Mouse (Mus musculus) CH12.LX (cell line): ENCODE data around the gene Fbxl3. TPM values are rescaled to one million over a fixed set of nuclear protein-coding genes. Genes with fewer than 3 reads are reported as not detected.

Experiments
- DNase-seq: peaks from one replicate; pipeline ENCODE4 v3.0.0-alpha.2; 2013; ENCODE audit errors: extremely low read depth
- H3K27ac ChIP-seq: 2 replicates; pipeline ENCODE4 v1.5.1; 2012; ENCODE audit warnings: low read depth, mild to moderate bottlenecking, control low read depth, moderate library complexity; ENCODE audit not compliant: insufficient read depth
- H3K27me3 ChIP-seq: replicated peaks from 2 replicates; pipeline ENCODE3; 2012; ENCODE audit warnings: inconsistent platforms
- H3K36me3 ChIP-seq, 2 experiments: replicated peaks in 1 of 2; 2 replicates each; pipeline versions ENCODE3 to v1.6.1; 2012; ENCODE audit warnings: inconsistent platforms in 1 of 2, low read length in 1 of 2, mild to moderate bottlenecking in 1 of 2, mixed read lengths in 1 of 2, moderate library complexity in 1 of 2; ENCODE audit not compliant: control insufficient read depth in 1 of 2, insufficient read depth in 1 of 2
- H3K4me1 ChIP-seq, 2 experiments: 2 replicates each; pipeline ENCODE4 v1.6.1; 2012; ENCODE audit warnings: inconsistent platforms in 1 of 2, moderate library complexity in 1 of 2; ENCODE audit not compliant: insufficient read depth in 2 of 2, control insufficient read depth in 1 of 2
- H3K4me2 ChIP-seq: 2 replicates; pipeline ENCODE4 v1.6.1; 2012; ENCODE audit warnings: low read depth, mild to moderate bottlenecking, control low read depth; ENCODE audit not compliant: poor library complexity, insufficient read depth, severe bottlenecking
- H3K4me3 ChIP-seq, 3 experiments: fragments of 150-350 bp in 1 of 3; sonication (generic) in 1 of 3; replicated peaks in 1 of 3; 2 replicates each; pipeline versions ENCODE3 to v1.5.1; 2011 to 2012; ENCODE audit warnings: low read depth in 2 of 3, low read length in 2 of 3, mild to moderate bottlenecking in 2 of 3, moderate library complexity in 2 of 3, control low read depth in 1 of 3, improper control_type of control experiment in 1 of 3, inconsistent platforms in 1 of 3, mixed read lengths in 1 of 3; ENCODE audit not compliant: poor library complexity in 1 of 3
- H3K79me2 ChIP-seq: replicated peaks from 2 replicates; pipeline ENCODE4 v1.6.1; 2012; ENCODE audit warnings: mild to moderate bottlenecking, moderate library complexity; ENCODE audit not compliant: control insufficient read depth, poor library complexity, insufficient read depth, severe bottlenecking; ENCODE audit errors: extremely low read depth
- H3K9ac ChIP-seq: 2 replicates; pipeline ENCODE4 v1.6.1; 2012; ENCODE audit warnings: low read depth, mild to moderate bottlenecking, control low read depth, moderate library complexity; ENCODE audit not compliant: insufficient read depth
- H3K9me3 ChIP-seq: replicated peaks from 2 replicates; pipeline ENCODE3; 2012; ENCODE audit warnings: low read length, inconsistent platforms, mixed read lengths
- BHLHE40 ChIP-seq: IDR thresholded peaks from 2 replicates; pipeline ENCODE4 v1.6.1; 2011; ENCODE audit warnings: mild to moderate bottlenecking, low read depth, low read length, improper control_type of control experiment
- CHD1 ChIP-seq: IDR thresholded peaks from 2 replicates; pipeline ENCODE4 v1.6.1; 2012; ENCODE audit warnings: low read depth, low read length, improper control_type of control experiment, inconsistent platforms
- CHD2 ChIP-seq: IDR thresholded peaks from 2 replicates; pipeline ENCODE4 v1.6.1; 2011; ENCODE audit warnings: low read length, improper control_type of control experiment
- CTCF ChIP-seq, 2 experiments: IDR thresholded peaks in 1 of 2; conservative IDR thresholded peaks in 1 of 2; 2 replicates each; pipeline ENCODE4 v1.5.1; 2011 to 2012; ENCODE audit warnings: low read depth in 2 of 2, low read length in 2 of 2, improper control_type of control experiment in 1 of 2, inconsistent platforms in 1 of 2, mild to moderate bottlenecking in 1 of 2, moderate library complexity in 1 of 2
- ELF1 ChIP-seq: IDR thresholded peaks from 2 replicates; pipeline ENCODE4 v1.6.1; 2014; ENCODE audit warnings: low read depth, mild to moderate bottlenecking, inconsistent platforms, low read length, improper control_type of control experiment
- EP300 ChIP-seq: IDR thresholded peaks from 2 replicates; pipeline ENCODE4 v1.6.1; 2011; ENCODE audit warnings: low read length, improper control_type of control experiment
- ETS1 ChIP-seq: conservative IDR thresholded peaks from 2 replicates; pipeline ENCODE4 v1.6.1; 2012; ENCODE audit warnings: low read depth, mild to moderate bottlenecking, inconsistent platforms, low read length, improper control_type of control experiment, moderate library complexity
- GABPA ChIP-seq: IDR thresholded peaks from 2 replicates; pipeline ENCODE4 v1.6.1; 2012; ENCODE audit warnings: low read depth, low read length, improper control_type of control experiment, inconsistent platforms; ENCODE audit not compliant: insufficient replicate concordance
- HCFC1 ChIP-seq: IDR thresholded peaks from 2 replicates; pipeline ENCODE4 v1.6.1; 2012; ENCODE audit warnings: low read depth, mild to moderate bottlenecking, inconsistent platforms, low read length, improper control_type of control experiment
- IRF4 ChIP-seq: IDR thresholded peaks from 2 replicates; pipeline ENCODE4 v1.6.1; 2014; ENCODE audit warnings: low read depth, mild to moderate bottlenecking, inconsistent platforms, low read length, improper control_type of control experiment
- JUND ChIP-seq: conservative IDR thresholded peaks from 2 replicates; pipeline ENCODE4 v1.6.1; 2011; ENCODE audit warnings: low read depth, low read length, improper control_type of control experiment
- KAT2A ChIP-seq: IDR thresholded peaks from 2 replicates; pipeline ENCODE4 v1.6.1; 2012; ENCODE audit warnings: low read length, improper control_type of control experiment, inconsistent platforms; ENCODE audit not compliant: insufficient replicate concordance
- MAFK ChIP-seq: IDR thresholded peaks from 2 replicates; pipeline ENCODE4 v1.6.1; 2011; ENCODE audit warnings: low read length, improper control_type of control experiment; ENCODE audit not compliant: insufficient replicate concordance
- MEF2A ChIP-seq: IDR thresholded peaks from 2 replicates; pipeline ENCODE4 v1.6.1; 2014; ENCODE audit warnings: low read depth, mild to moderate bottlenecking, inconsistent platforms, low read length, improper control_type of control experiment, borderline replicate concordance
- MXI1 ChIP-seq: IDR thresholded peaks from 2 replicates; pipeline ENCODE4 v1.6.1; 2011; ENCODE audit warnings: mild to moderate bottlenecking, low read depth, low read length, improper control_type of control experiment
- MYC ChIP-seq: IDR thresholded peaks from 2 replicates; pipeline ENCODE4 v1.6.1; 2011; ENCODE audit warnings: low read depth, mild to moderate bottlenecking, improper control_type of control experiment, low read length
- NRF1 ChIP-seq: IDR thresholded peaks from 2 replicates; pipeline ENCODE4 v1.6.1; 2014; ENCODE audit warnings: low read depth, mild to moderate bottlenecking, inconsistent platforms, low read length, improper control_type of control experiment, moderate library complexity
- PAX5 ChIP-seq: IDR thresholded peaks from 2 replicates; pipeline ENCODE4 v1.6.1; 2012; ENCODE audit warnings: low read length, inconsistent platforms, mixed read lengths
- POLR2AphosphoS2 ChIP-seq: IDR thresholded peaks from 2 replicates; pipeline ENCODE4 v1.6.1; 2011; ENCODE audit warnings: low read depth, low read length, improper control_type of control experiment
- RAD21 ChIP-seq: IDR thresholded peaks from 2 replicates; pipeline ENCODE4 v1.6.1; 2011; ENCODE audit warnings: low read depth, mild to moderate bottlenecking, low read length, improper control_type of control experiment, moderate library complexity
- RCOR1 ChIP-seq: conservative IDR thresholded peaks from 2 replicates; pipeline ENCODE4 v1.6.1; 2012; ENCODE audit warnings: low read depth, mild to moderate bottlenecking, inconsistent platforms, low read length, improper control_type of control experiment
- SIN3A ChIP-seq: IDR thresholded peaks from 2 replicates; pipeline ENCODE4 v1.6.1; 2012; ENCODE audit warnings: low read length, improper control_type of control experiment, inconsistent platforms
- TBP ChIP-seq: conservative IDR thresholded peaks from 2 replicates; pipeline ENCODE4 v1.6.1; 2011; ENCODE audit warnings: low read depth, low read length, improper control_type of control experiment
- UBTF ChIP-seq: IDR thresholded peaks from 2 replicates; pipeline ENCODE4 v1.6.1; 2012; ENCODE audit warnings: low read depth, mild to moderate bottlenecking, inconsistent platforms, low read length, improper control_type of control experiment, moderate library complexity
- USF1 ChIP-seq: IDR thresholded peaks from 2 replicates; pipeline ENCODE4 v1.6.1; 2014; ENCODE audit warnings: low read depth, mild to moderate bottlenecking, inconsistent platforms, low read length, improper control_type of control experiment
- USF2 ChIP-seq: conservative IDR thresholded peaks from 2 replicates; pipeline ENCODE4 v1.6.1; 2011; ENCODE audit warnings: low read depth, low read length, improper control_type of control experiment
- ZC3H11A ChIP-seq: IDR thresholded peaks from 2 replicates; pipeline ENCODE4 v1.6.1; 2012; ENCODE audit warnings: low read depth, mild to moderate bottlenecking, inconsistent platforms, low read length, improper control_type of control experiment
- ZMIZ1 ChIP-seq: IDR thresholded peaks from 2 replicates; pipeline ENCODE4 v1.6.1; 2012; ENCODE audit warnings: low read depth, mild to moderate bottlenecking, inconsistent platforms, low read length, improper control_type of control experiment
- ZNF384 ChIP-seq: IDR thresholded peaks from 2 replicates; pipeline ENCODE4 v1.6.1; 2012; ENCODE audit warnings: low read depth, low read length, improper control_type of control experiment, inconsistent platforms
- dilution Hi-C: fragments of 300-500 bp; cut with MboI; formaldehyde crosslinking; loops from 2 replicates; pipeline ENCODE4 v1.14.3; 2020; ENCODE audit warnings: low sequenced_read_pairs; ENCODE audit not compliant: extremely low pct_unique_long_range_greater_than_20kb, extremely low pct_ligation_motif_present
- in situ Hi-C: fragments of 300-500 bp; cut with MboI; formaldehyde crosslinking; loops from 3 replicates; pipeline ENCODE4 v1.14.3; 2019; ENCODE audit warnings: low sequenced_read_pairs, low pct_ligation_motif_present, low pct_unique_long_range_greater_than_20kb, mixed read lengths
- polyA plus RNA-seq: library from polyadenylated mRNA; unstranded; fragments of >175 nt; gene quantifications from 2 replicates; pipeline ENCODE4 v1.2.1, GENCODE M21; 2012; ENCODE audit warnings: low read depth; ENCODE audit not compliant: insufficient read length
- total RNA-seq, 2 experiments: library from RNA; depleted of rRNA; stranded (reverse); fragments of 300-350 nt in 1 of 2; fragments of >200 nt in 1 of 2; gene quantifications; 2 replicates each; pipeline ENCODE4 v1.2.3; 2012 to 2014

Gene Fbxl3
- total and polyA plus RNA-seq, 3 experiments: 22.6 to 43.3 (median 37.5) TPM

DNA sequence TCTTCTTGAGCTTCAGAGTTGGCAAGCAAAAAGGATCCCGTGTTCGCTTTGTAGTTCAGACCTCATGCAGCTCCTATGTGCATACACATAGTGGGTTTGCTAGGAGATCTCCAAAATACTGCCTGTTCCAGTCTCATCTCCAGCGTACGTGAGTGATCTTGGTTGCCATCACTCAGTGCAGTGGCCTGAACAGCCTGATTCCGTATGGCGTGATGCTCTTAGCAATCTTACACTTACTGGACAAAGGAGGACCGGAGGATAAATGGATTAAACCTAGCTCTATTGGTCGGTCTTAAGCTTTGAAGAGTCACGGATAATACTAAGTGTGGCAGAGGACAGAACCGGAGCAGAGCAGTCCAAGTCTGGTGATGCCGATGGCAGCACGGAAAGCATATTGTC lies 29.9 kb downstream of the Fbxl3 start:
- no peak for DNase-seq
- Histone ChIP-seq H3K4me1 (peaks cover 3 to 23% of the 10 kb centered on the region in 2 experiments; a peak in 3 of 4 replicates), H3K36me3 (peaks cover 24 to 26% of the 10 kb centered on the region in 2 experiments), H3K4me2 (peak overlapping the region; percentile 37), H3K9me3 (no peaks in the 10 kb centered on the region), H3K27ac (peak overlapping the region; percentile 41; the same call in 1 of the 2 replicates), H3K27me3 (no peaks in the 10 kb centered on the region), H3K4me3 (peak overlapping the region in 2 of 3 experiments; percentile 34 to 86), H3K9ac (peak overlapping the region; percentile 58), H3K79me2 (peaks cover 7% of the 10 kb centered on the region)
- dilution Hi-C loops (no loop called here), in situ Hi-C loops (loop anchor here (5.0 to 25.0 kb wide), 2 partner anchors 468 to 618 kb away; no protein-coding TSS in a partner anchor)
- TF ChIP-seq RCOR1 (no peak), USF2 (no peak), HCFC1 (no peak), ETS1 (no peak), MAFK (no peak)

DNA sequence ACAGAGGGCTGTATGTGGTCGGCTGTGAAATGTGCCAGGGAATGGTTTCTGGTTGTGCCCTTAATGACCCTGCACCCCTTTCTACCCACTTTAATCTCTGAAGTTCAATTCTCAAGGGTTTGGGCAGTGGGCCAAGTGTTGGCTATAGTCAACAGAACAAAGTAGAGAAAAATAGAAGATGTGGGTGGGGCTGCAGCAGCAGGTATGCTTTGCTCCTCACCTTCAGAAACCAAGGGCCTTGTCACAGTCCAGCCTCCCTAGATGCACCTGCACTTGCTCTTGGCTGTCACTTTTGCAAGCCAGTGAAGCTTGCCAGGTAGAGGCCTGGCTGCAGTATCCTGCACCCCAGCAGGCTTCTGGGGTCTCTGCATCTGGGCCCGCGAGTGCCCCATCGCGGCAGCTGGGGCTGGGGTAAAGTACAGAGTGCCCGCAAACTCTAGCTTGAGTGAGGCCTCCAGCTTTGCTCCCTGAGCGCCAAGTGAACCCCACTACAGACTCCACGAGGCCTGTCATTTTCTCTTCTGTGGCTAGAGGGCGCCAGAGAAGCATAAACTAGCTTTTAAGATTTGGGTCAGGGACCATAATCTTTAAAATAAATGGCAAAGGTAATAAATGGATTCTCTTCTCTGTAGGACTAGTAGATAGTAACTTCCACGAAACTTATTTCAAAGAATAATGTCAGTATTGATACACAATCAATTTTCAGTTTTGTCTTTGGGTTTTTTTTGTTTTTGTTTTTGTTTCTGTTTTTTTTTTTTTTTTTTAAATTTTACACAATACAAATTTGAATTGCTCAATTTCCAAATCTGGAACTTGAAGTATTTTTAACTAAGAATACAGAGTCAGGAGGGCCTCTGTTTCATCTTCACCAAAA lies 33.8 kb downstream of the Fbxl3 start:
- no peak overlapping the region for H3K27ac ChIP-seq
- peak overlapping the region; percentile 57; the same call in 1 of the 2 replicates for H3K4me2 ChIP-seq
- peaks cover 3% of the 10 kb centered on the region for H3K9me3 ChIP-seq
- no peak overlapping the region for H3K4me3 ChIP-seq
- DNase-seq: peak; percentile 73
- peaks cover 3 to 11% of the 10 kb centered on the region in 2 experiments; a peak in 3 of 4 replicates for H3K4me1 ChIP-seq
- no peaks in the 10 kb centered on the region for H3K36me3 ChIP-seq
- no peaks in the 10 kb centered on the region for H3K27me3 ChIP-seq
- dilution Hi-C loops: no loop called here
- H3K9ac ChIP-seq: no peak overlapping the region
- in situ Hi-C loops: loop anchor here (5.0 to 25.0 kb wide), 2 partner anchors 472 to 622 kb away; no protein-coding TSS in a partner anchor
- H3K79me2 ChIP-seq: peaks cover under 1% of the 10 kb centered on the region; the same call in 1 of the 2 replicates
- TF ChIP-seq USF2 (no peak), PAX5 (no peak), CHD1 (no peak), USF1 (no peak), ELF1 (no peak), JUND (no peak), ZMIZ1 (no peak), IRF4 (peak; percentile 12; the same call in 1 of the 2 replicates), KAT2A (no peak), POLR2AphosphoS2 (no peak), ZC3H11A (peak; percentile 26; the same call in 1 of the 2 replicates), EP300 (no peak), MYC (peak; percentile 84), NRF1 (no peak), HCFC1 (no peak), RAD21 (peak; percentile 86), UBTF (no peak), MXI1 (no peak), CHD2 (no peak), ETS1 (no peak), SIN3A (0 out of 2 replicates have a peak, but pooled peaks have one; percentile 26), TBP (no peak), GABPA (no peak), MEF2A (no peak), ZNF384 (peak; percentile 62; the same call in 1 of the 2 replicates), MAFK (no peak), CTCF (conservative IDR thresholded peaks at IDR 0.05 in 1 of 2, IDR thresholded peaks at IDR 0.05 in 1 of 2; ENCODE audit: low read depth in 2 of 2, low read length in 2 of 2) (peak; percentile 72 to 91), BHLHE40 (no peak)
